Mouse (Mus musculus): ENCODE measurements around the gene Panx1. TPM values are rescaled to one million over a fixed set of nuclear protein-coding genes. Genes with fewer than 3 reads are reported as not detected.

Gene Panx1
- total RNA-seq, 4 experiments from 2014 or later, result 6.7 to 11.5 (median 9.9) TPM

GRCm38 (mm10) chr9:15021156-15021555 is 24.1 kb downstream of the Panx1 start:
- no peak for DNase-seq

- no peak for DNase-seq
Observed at GRCm38 (mm10) chr9:15020561-15021080, 24.7 kb downstream of the Panx1 start.

- no peak for DNase-seq
Observed at GRCm38 (mm10) chr9:15018756-15019131, 26.5 kb downstream of the Panx1 start.

GRCm38 (mm10) chr9:15017791-15018755 is 27.2 kb downstream of the Panx1 start:
- no peak for DNase-seq

- DNase-seq, result peak; percentile 58
Observed at GRCm38 (mm10) chr9:15015223-15015956, 29.9 kb downstream of the Panx1 start.

GRCm38 (mm10) chr9:15007566-15007965 is 37.7 kb downstream of the Panx1 start:
- no peak for DNase-seq

GRCm38 (mm10) chr9:15004298-15004685 is 41.0 kb downstream of the Panx1 start:
- DNase-seq, result no peak

- peak; percentile 30 for DNase-seq
Observed at GRCm38 (mm10) chr9:15003676-15004297, 41.5 kb downstream of the Panx1 start.

GRCm38 (mm10) chr9:15002995-15003613 is 42.2 kb downstream of the Panx1 start:
- peak; percentile 58 for DNase-seq

GRCm38 (mm10) chr9:14998790-14999189 is 46.5 kb downstream of the Panx1 start:
- no peak for DNase-seq

- no peak for DNase-seq
Observed at GRCm38 (mm10) chr9:14997271-14998055, 47.8 kb downstream of the Panx1 start.

- no peak for DNase-seq
Observed at GRCm38 (mm10) chr9:14995525-14995924, 49.8 kb downstream of the Panx1 start.

GRCm38 (mm10) chr9:14988606-14989293 is 56.5 kb downstream of the Panx1 start:
- DNase-seq, result no peak

GRCm38 (mm10) chr9:14983141-14983540 is 62.1 kb downstream of the Panx1 start:
- no peak for DNase-seq

- no peak for DNase-seq
Observed at GRCm38 (mm10) chr9:14982683-14983082, 62.6 kb downstream of the Panx1 start.

- no peak for DNase-seq
Observed at GRCm38 (mm10) chr9:14981539-14982155, 63.6 kb downstream of the Panx1 start.

GRCm38 (mm10) chr9:14974251-14975232 is 70.7 kb downstream of the Panx1 start:
- no peak for DNase-seq

- no peak for DNase-seq
Observed at GRCm38 (mm10) chr9:14973762-14974161, 71.5 kb downstream of the Panx1 start.
